Mouse (Mus musculus): ENCODE measurements around the gene Rundc3a.
"Not testable (repeated sequence)": the region's sequence is repeated elsewhere in the genome, so short reads cannot be mapped to it uniquely, and the experiment has no call there.

Rundc3a gene

DNA sequence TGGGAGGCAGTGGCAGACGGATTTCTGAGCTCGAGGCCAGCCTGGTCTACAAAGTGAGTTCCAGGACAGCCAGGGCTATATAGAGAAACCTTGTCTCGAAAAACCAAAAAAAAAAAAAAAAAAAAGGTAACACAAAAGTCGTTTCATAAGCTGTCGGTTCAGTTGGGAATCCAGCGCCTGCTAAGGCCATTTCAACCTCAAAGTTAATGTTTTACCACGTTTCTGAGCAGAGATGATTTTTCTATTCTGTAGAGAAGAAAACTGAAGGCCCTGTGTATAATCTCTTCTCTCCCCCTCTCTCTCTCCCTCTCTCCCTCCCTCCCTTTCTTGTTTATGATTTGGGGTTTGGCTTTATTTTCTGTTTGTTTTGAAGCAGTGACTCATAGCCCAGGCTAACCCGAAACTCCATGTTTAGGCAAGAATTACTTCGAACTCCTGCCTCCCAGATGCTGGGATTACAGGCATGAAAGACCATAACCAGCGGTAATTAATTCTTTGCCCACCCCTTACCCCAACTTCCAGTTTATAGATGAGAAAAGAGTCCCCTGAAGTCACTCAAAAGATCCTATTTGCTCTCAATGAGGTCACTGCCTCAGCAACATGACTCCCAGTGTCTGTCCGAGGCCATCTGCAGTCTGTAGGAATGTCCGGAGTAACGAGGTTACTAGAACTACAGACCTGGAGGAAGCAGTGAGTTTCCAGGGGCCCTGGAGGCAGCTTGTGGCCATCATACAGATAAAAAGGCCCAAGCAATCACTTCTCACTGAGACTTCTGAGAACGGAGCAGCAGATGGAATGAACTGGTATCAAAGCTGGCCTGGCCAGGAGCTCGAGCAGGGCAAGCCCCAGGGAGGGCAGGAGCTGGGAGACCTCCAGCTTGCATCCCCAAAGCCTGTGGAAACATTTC is 15.9 kb downstream of the Rundc3a start:
- no peak for DNase-seq (ENCODE audit: low read depth, low spot score)

DNA sequence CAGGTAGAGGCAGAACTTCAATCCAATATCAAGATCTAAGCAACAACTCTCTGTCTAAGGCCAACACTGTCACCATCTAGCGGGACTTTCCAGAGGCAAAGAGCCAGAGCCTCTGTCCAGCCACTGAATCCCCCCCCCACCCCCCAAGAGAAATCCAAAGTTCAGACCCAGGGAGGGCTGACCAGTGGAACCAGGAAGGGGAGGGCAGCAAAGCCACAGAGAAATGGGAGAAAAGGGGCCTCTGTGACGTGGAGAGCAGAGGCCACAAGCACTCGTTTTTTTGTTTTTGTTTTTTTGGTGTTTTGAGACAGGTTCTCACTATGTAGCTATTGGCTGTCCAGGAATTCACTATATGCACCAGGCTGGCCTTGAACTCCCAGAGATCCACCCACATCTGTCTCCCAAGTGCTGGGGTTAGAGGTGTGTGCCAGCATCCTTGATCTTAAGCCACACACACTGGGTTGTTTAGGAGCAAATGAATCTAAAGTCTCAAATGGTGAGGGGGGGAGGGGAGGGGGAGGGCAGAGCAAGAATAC is 16.7 kb downstream of the Rundc3a start:
- no peak for DNase-seq (ENCODE audit: low read depth, low spot score)

DNA sequence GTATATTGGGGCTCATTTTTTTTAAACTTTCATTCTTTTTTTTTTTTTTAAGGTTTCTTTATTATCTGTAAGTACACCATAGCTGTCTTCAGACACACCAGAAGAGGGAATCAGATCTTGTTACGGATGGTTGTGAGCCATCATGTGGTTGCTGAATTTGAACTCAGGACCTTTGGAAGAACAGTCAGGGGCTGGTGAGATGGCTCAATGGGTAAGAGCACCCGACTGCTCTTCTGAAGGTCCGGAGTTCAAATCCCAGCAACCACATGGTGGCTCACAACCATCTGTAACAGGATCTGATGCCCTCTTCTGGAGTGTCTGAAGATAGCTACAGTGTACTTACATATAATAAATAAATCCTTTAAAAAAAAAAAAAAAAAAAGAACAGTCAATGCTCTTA is 17.1 kb downstream of the Rundc3a start:
- not testable (repeated sequence) for DNase-seq (ENCODE audit: low read depth, low spot score)

DNA sequence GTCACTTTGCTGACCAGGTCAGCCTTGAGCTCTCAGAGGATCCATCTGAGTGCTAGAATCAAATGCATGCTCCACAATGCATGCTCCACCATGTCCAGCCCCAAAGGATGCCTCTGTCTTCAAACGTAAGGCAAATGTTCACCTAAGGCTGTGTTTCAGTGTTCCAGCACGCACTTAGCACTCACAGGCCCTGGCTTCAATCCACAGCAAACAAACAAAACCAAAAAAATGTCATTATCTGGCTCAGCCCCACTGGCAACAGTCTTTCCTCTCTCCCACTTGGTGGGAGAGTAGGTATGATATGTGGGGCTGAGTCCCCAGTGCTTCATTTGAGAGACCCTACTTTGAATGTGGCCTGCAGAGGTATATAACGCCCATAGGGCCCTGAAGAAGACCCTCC is 17.9 kb downstream of the Rundc3a start:
- DNase-seq (ENCODE audit: low read depth, low spot score), result no peak

DNA sequence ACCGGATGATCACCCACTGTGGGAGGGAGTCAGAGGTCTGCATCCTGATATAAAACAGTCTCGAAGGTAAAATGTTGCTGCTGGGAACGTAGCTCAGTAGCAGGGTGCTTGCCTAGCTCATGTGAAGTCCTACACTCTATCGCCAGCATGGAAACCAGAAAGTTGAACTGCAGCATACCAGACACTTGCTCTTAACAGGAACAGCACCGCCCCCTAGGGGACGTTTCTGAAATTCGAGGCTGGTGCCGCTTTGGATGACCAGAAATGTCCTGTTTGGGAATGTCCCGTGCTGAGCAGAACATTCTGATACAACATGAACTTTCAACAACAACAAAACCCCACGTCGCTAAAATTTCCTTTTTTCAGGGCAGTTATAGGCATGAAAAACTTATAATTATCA is 18.5 kb downstream of the Rundc3a start:
- DNase-seq (ENCODE audit: low read depth, low spot score), result peak; percentile 97

DNA sequence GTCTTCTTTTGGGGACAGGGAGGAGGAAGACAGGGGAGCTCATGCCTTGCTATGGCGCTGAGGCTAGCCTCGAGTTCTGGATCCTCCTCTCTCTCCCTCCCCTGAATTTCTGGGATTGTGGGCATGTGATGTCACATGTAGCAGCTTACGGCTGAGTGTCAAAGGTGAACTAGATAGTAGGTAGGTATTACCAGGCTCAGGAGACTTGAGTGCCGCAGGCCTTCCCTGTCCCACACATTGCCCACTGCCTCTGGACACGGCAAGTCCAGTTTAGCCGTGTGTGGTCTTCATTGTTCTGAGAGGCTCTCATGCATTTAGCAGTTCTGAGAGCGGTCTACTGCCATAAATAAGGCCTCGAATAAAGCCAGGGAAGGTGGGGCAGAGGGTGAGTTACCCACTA is 19.9 kb downstream of the Rundc3a start:
- no peak for DNase-seq (ENCODE audit: low read depth, low spot score)

DNA sequence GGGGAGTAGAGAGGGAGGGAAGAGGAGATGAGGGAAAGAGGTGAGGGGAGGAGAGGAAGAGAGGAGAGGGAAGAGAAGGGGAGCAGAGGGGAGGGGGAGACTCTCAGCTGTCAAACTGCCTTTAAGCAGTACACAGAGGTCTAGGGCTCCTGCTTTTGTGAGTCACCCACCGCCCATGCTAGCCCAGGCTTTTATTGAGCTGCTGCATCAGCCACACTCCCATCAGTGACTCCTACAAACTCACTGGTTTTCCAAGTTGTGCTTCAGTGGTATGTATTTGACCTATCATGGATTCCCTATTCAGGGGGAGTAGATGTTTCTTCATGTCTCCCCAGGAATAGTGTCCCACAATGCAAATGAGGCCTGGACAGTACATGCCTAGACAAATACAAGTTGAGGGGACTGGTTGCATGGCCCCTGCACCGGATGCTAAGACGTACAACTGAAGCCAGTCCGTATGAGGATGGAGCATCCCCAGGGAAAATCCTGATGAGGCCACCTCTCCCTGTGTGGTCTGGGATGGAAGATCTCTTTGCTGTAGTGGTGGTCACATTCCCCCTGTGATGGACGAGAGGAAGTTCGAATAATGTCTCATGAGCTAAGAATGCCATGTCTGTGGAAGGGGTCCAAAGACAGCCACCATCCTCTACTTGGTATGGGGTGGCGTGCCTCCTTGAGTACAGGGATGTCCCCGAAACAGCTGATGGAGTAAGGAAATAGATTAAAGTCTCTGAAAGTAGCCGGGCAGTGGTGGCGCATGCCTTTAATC is 22.0 kb downstream of the Rundc3a start:
- no peak for DNase-seq (ENCODE audit: low read depth, low spot score)

DNA sequence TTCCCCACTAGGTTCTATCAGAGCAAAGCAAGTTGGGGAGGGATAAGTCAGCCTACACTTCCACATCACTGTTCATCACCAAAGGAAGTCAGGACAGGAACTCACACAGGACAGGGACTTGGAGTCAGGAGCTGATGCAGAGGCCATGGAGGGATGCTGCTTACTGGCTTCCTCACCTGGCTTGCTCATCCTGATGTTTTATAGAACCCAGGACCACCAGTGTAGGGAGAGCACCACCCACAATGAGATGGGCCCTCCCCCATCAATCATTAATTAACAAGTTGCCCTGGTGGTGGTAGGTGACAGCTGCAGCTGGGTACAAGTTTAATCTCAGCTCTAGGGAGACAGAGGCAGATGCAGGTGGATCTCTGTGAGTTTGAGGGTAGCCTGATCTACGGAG is 24.0 kb downstream of the Rundc3a start:
- no peak for DNase-seq (ENCODE audit: low read depth, low spot score)

DNA sequence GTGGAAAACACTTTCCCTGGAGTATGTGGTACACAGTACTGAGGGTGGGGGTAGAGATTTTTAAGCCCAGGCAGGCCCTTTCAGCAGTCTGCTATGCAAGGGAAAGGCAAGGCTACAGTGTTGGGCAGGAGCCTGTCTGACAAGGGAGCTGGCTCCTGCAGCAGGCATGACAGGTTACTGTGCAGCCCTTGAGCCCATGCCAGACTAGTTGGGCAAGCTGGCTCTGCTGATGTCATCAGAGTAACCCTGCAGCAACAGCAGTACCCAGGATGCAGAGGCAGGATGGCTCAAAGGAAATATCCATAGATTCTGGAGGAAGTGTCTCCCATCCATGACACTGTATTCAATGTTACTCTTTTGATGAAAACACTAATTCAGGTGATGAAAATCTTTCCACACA is 25.7 kb downstream of the Rundc3a start:
- DNase-seq (ENCODE audit: low read depth, low spot score), result no peak

DNA sequence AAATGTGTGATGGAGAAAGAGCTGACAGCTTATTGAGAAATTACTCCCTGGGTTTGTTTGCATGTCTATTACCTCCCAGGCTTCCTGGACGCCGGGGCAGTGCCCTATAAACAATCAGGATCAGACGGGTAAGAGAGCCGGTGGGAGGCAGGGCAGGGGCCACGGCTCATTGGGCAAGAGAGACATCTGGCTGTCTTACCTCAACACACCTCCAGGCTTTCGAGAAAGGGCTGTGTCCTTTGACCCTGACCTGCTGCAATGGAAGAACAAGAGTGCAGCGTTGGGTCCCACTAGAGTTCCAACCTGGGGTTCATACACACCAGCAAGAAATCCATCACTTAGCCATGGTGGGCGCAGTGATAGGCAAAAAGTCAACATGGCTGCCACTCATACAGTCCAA is 28.4 kb downstream of the Rundc3a start:
- DNase-seq (ENCODE audit: low read depth, low spot score), result no peak

DNA sequence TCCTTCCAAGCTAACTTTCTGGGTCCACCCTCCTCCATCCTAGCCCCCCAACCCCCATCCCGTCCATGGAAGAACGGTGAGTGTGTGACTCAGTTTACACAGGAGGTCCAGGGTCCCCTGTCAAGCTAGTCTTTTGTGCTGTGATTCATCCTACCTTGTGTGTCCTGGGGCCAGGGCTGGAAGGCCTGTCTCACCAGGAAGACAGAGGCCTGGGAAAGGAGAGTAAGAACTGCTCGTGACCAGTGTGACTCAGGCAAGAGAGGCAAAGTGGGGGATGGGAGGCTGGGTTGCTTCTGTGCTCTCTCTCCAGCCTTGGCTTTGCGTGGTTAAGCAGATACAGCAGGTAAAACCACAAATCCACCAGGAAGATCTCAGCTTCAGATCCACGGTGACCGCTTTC is 31.5 kb downstream of the Rundc3a start:
- DNase-seq (ENCODE audit: low read depth, low spot score), result no peak

DNA sequence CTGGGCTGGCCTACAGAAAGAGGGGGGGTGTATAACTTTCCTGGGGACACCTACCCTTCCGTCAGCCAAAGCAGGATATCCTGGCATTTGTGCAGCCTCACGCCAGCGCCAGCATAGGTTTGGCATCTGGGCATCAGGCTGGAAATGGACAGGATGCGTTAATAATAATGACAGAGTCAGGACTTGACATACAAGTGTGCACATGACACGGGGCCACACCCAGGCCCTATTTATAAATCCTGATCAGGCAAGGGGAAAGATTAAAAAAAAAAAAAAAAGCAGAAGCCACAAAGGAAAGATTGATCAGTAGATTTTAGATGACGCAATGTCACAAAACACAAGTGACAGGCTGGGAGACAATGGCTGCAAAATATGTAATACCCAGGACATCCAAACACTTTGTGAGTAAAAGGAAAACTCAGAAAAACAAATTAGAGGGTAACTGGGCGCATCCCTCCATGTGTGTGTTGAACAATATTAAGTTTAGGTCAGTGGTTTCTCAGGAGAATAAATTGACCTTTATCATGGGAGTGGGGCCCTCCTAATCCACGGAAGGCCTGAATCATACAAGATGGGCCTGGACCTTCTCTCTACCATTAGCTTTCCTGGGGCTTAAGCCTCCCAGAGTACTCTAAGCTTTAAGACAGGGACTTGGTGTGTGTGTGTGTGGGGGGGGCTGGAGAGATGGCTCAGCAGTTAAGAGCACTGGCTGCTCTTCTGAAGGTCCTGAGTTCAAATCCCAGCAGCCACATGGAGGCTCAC is 32.5 kb downstream of the Rundc3a start:
- no peak for DNase-seq (ENCODE audit: low read depth, low spot score)

DNA sequence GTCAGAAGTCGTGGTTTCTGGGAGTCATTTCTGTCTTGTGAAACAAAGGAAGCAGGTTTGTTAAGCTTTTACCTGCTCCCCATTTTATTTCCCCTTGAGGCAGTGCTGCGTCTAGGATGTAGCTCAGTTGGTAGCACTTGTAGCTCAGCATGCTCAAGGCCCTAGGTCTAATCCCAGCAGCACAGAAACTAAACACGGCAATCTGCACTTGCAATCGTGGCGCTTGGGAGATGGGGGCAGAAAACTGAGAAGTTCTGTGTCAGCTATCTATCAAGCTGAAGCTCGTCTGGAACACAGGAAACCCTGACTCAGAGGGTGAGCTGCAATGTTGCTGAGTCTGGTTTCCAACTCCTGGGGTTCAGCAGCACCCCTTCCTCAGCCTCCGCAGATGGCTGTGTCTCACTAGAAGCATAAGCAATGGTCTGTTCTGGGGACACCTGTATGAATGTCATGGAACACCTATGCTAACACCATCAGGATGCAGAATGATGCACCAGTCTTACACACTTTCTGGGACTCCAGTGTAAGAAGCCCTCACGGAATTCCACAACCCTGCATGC is 35.9 kb downstream of the Rundc3a start:
- no peak for DNase-seq (ENCODE audit: low read depth, low spot score)

DNA sequence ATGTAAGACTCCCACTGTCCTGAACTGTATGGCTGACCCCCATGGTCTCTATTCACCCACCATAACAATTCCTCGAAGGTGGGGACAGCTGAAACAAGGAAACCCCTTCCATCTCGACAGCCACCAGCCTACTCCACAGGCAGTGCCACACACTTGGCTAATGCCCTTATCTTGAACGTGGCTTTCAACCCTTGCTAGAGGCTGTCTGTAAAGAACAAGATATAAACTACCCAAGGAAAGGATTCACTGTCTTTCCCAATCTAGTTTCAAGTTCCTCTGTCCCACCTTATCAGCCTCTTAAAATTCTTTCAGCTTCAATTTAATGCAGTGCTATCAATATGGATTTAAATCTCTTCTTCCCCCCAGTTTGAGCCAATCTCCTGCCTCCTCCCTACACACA is 36.3 kb downstream of the Rundc3a start:
- no peak for DNase-seq (ENCODE audit: low read depth, low spot score)

DNA sequence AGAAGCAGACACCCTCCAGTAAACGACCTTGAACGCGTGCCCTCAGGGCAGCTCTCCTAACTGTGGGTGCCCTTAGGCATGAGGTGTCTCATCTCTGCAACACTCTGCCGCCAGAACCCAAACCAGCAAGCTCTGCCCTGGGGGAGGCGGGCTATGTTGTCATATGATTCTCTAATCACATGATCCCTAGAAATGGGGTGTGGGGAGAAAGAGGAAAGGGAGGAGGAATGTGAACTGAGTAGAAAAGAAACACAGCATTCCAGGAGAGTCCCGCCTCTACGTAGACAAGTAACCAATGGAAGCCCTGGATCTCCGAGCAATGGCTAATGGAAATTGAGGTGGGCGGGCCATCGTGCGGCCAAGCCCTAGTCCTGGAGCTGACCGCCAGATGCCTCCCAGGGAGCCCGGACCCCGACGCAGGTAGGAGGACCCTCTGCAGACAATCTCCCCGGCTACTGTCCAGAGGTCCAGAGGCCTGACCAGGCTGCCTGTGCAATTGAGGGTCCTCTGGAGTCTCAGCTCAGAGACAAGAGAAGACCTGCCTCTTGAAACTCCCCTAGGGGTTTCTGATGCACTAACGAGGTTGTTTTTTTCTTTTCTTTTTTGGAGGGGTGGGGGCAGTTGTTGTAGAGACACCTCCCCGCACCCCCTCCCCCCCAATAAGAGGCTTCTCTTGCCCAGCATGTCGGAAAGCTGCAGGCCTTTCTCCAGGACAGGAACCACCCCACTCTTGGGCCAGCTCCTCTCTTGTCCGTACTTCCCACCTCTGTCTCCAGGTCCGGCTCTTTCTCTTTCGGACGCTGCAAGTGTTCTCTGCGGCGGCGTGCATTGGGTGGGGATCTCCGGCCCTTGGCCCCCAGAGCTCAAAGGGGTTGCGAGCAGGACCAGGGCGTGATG is 37.2 kb downstream of the Rundc3a start, which contains the start of gene Grn:
TSS of gene Grn (plus strand) at position 195 of the 897 bp plus-strand sequence.
- peak; percentile 99 for DNase-seq (ENCODE audit: low read depth, low spot score)

DNA sequence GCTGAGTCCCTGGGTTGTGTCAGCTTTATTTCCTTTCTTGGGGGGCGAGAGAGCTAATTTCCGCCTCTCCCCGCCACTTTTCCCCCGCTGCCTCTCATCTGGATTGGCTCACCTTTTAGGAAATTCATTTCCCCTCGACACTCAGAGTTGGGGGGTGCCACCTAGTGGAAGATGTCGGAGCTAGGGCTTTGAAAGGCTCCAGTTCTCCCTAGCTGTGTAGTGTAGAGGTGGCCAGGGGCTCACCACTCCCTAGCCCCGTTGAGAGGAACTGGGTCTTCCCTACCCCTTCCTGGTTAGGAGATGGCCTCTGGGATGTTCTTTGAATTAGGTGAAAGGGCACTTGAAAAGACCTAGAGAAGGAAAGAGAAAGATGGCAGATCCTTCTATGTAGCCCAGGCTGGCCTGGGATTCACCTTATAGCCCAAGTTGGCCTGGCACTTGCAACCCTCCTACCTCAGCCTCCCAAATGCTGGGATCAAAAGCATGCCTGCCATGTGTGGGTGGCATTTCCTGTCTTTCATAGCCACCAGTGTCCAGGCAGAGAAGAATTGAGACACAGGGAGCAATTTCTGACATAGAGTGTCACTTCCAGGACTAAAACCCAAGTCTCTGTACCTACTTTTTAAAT is 37.9 kb downstream of the Rundc3a start:
- peak; percentile 89 for DNase-seq (ENCODE audit: low read depth, low spot score)

DNA sequence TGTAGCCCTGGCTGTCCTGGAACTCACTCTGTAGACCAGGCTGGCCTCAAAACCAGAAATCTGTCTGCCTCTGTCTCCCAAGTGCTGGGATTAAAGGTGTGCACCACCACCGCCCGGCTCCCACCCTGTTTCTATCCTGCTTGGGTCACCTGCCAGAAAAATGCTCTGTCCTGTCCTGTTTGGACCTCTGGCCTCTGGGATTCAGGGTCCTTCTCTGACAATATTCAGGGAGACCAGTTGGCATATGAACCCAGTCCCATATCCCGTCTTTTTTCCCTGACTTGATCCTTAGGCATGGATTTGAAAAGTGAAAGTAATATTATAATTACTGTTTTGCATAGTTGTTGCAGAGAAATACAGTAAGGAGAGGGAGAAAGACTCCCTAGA is 38.5 kb downstream of the Rundc3a start:
- DNase-seq (ENCODE audit: low read depth, low spot score), result no peak

DNA sequence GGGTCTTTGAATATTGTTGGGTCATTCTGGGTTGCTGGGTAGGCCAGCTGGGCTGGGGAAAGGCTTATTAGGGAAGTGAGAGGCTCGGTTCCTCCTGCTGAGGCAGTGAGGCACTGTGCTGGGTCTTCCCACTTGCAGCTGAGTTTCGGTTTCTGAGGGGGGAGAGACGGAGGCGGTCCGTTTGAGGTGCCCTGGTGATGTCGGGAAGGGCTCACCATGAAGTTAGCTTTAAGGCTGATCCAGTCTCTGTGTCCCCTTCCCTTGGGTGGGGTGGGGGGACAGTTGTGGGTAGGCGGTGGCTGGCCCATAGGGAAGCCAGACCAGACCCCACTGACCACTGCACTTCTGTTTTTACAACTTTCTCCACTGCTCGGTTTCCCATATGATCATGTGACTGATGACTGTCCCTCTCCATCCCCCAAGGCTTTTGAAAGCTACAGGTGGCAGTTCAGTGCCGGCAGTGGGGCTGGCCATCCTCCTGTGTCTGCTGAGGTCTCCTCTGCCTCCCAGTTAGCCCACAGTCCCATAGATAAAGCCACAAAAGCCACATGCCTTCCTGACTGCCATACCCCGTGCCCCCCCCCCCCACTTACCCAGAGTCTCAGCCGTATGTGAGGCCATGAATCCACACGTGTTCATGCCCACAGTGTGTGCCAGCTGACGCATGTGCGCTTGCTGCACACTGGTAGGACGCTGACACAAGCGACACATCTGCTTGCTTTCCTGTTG is 39.1 kb downstream of the Rundc3a start:
- DNase-seq (ENCODE audit: low read depth, low spot score), result no peak

DNA sequence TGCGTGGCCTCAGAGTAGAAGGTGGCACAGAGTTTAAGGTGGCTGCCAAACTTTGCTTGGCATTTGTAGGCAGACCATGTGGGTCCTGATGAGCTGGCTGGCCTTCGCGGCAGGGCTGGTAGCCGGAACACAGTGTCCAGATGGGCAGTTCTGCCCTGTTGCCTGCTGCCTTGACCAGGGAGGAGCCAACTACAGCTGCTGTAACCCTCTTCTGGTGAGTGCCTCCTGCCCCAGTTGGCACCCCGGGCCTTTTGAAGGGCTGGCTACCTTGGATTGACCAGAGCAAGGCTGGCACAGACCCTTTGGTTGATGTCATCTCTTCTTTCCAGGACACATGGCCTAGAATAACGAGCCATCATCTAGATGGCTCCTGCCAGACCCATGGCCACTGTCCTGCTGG is 39.7 kb downstream of the Rundc3a start:
- peak; percentile 77 for DNase-seq (ENCODE audit: low read depth, low spot score)
